Mouse (Mus musculus) heart, postnatal 0 days (tissue): ENCODE measurements around the gene Top1.

Experiments
- CTCF ChIP-seq: IDR thresholded peaks from 2 replicates; pipeline ENCODE4 v1.5.1; 2016; ENCODE audit warnings: antibody characterized with exemption, control low read depth, low read depth
- EP300 ChIP-seq: IDR thresholded peaks from 2 replicates; pipeline ENCODE4 v1.6.1; 2016; ENCODE audit warnings: antibody characterized with exemption, low read depth

- TF ChIP-seq EP300, result no peak
- no peak for TF ChIP-seq CTCF
Observed at GRCm38 (mm10) chr2:160664421-160664820, 18.7 kb downstream of the Top1 start.
